Mouse (Mus musculus) heart, postnatal 0 days (tissue): ENCODE results near the gene Mcfd2. TPM values are rescaled to one million over a fixed set of nuclear protein-coding genes. Genes with fewer than 3 reads are reported as not detected.

ENCODE experiments used
- ATAC-seq: fragments of 200-750 bp; cut with Nextera tagmentation; 2 replicates; pipeline ENCODE4 v1.8.0; 2017; ENCODE audit warnings: low read depth, moderate number of reproducible peaks, moderate library complexity; ENCODE audit not compliant: insufficient read depth
- DNase-seq: peaks from one replicate; pipeline ENCODE4 v3.0.0-alpha.2; 2016; ENCODE audit warnings: low spot score
- H3K27ac ChIP-seq: fragments of 300-500 bp; sonication (generic); 2 replicates; pipeline ENCODE4 v1.5.1; 2014; ENCODE audit warnings: low read depth, mild to moderate bottlenecking
- H3K27me3 ChIP-seq: fragments of 300-500 bp; sonication (generic); 2 replicates; pipeline ENCODE4 v1.6.1; 2014; ENCODE audit warnings: low read length, mixed read lengths; ENCODE audit not compliant: control insufficient read depth, insufficient read depth
- H3K36me3 ChIP-seq: fragments of 300-500 bp; sonication (generic); replicated peaks from 2 replicates; pipeline ENCODE4 v1.6.1; 2014; ENCODE audit warnings: low read length, mixed read lengths; ENCODE audit not compliant: control insufficient read depth, insufficient read depth
- H3K4me1 ChIP-seq: fragments of 300-500 bp; sonication (generic); 2 replicates; pipeline ENCODE4 v1.6.1; 2014; ENCODE audit warnings: antibody characterized with exemption; ENCODE audit not compliant: control insufficient read depth, insufficient read depth
- H3K4me2 ChIP-seq: fragments of 300-500 bp; sonication (generic); 2 replicates; pipeline ENCODE4 v1.6.1; 2014; ENCODE audit warnings: low read depth, mild to moderate bottlenecking, low read length, moderate library complexity
- H3K4me3 ChIP-seq: fragments of 300-500 bp; sonication (generic); 2 replicates; pipeline ENCODE4 v1.5.1; 2014; ENCODE audit warnings: low read depth, low read length
- H3K9ac ChIP-seq: fragments of 300-500 bp; sonication (generic); replicated peaks from 2 replicates; pipeline ENCODE4 v1.6.1; 2014; ENCODE audit warnings: low read depth, low read length, mixed read lengths
- H3K9me3 ChIP-seq: fragments of 300-500 bp; sonication (generic); replicated peaks from 2 replicates; pipeline ENCODE4 v1.6.1; 2016; ENCODE audit warnings: low read length; ENCODE audit not compliant: control insufficient read depth
- CTCF ChIP-seq: IDR thresholded peaks from 2 replicates; pipeline ENCODE4 v1.5.1; 2016; ENCODE audit warnings: antibody characterized with exemption, control low read depth, low read depth
- EP300 ChIP-seq: IDR thresholded peaks from 2 replicates; pipeline ENCODE4 v1.6.1; 2016; ENCODE audit warnings: antibody characterized with exemption, low read depth
- WGBS: fragments of 180-500 bp; shearing (Covaris S2); extraction: QIAGEN DNeasy Blood & Tissue Kit; methylation state at CpG from one replicate; pipeline ENCODE4 v1.1.7; 2014; 5-methylcytosine and 5-hydroxymethylcytosine counted together
- polyA plus RNA-seq: library from polyadenylated mRNA; unstranded; fragments of >200 nt; fragmentation: Nextera tagmentation; extraction: Ambion mirVana; gene quantifications from 2 replicates; pipeline ENCODE4 v1.2.1, GENCODE M21; 2015
- total RNA-seq: library from RNA; depleted of rRNA; stranded (reverse); fragments of >200 nt; gene quantifications from 2 replicates; pipeline ENCODE4 v1.2.3, GENCODE M21; 2014; ENCODE audit warnings: low replicate concordance; rRNA removed

Mcfd2 gene
- total and polyA plus RNA-seq, 2 experiments from 2014 or later = 75.1 to 78.3 TPM

DNA sequence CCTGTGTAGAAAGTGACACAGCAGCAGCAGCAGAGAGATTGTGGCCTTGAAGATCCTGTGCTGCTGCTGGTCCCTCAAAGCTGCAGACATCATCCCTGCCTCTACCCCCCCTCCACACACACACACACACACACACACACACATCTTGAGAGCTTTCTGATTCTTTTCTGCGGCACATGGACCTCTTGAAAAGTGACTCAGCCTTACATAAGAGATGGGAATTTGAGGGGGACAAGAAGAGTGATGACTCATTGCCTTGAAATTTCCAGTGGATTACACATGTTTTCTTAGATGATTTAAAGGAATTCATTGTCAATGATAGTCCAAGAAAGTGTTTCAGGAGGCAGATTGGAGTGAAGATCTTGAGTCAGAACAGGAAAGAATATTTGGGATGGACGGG, 58.9 kb downstream of the Mcfd2 start:
- Histone ChIP-seq H3K36me3 (no peaks in the 10 kb centered on the region), H3K9ac (no peak overlapping the region), H3K4me2 (no peak overlapping the region), H3K4me3 (no peak overlapping the region), H3K27me3 (no peaks in the 10 kb centered on the region), H3K4me1 (peaks cover 10% of the 10 kb centered on the region; the same call in 1 of the 2 replicates), H3K27ac (no peak overlapping the region), H3K9me3 (no peaks in the 10 kb centered on the region)
- WGBS = 55% methylated on average over 2 of the region's 2 CpGs
- ATAC-seq = no peak
- DNase-seq = no peak
- TF ChIP-seq EP300 (no peak), CTCF (no peak)

Other genes starting within 250 kb of the Mcfd2 start
- gene Pigf, start 240.5 kb downstream of the Mcfd2 start, total RNA-seq = 5.0 and 10.1 TPM in 2 replicates
- 9.0 and 12.2 TPM in 2 replicates for gene Pigf, start 240.5 kb downstream of the Mcfd2 start, polyA plus RNA-seq
- gene Cript, start 240.4 kb downstream of the Mcfd2 start, total RNA-seq = 34.7 and 40.0 TPM in 2 replicates
- gene Cript, start 240.4 kb downstream of the Mcfd2 start, polyA plus RNA-seq = 116 and 124 TPM in 2 replicates
- gene Socs5, start 158.3 kb downstream of the Mcfd2 start, total RNA-seq = 11.4 and 17.7 TPM in 2 replicates
- 7.3 and 7.9 TPM in 2 replicates for gene Socs5, start 158.3 kb downstream of the Mcfd2 start, polyA plus RNA-seq
- 3.5 and 6.7 TPM in 2 replicates for gene Ttc7, start 17.0 kb upstream of the Mcfd2 start, total RNA-seq
- 2.5 and 2.7 TPM in 2 replicates for gene Ttc7, start 17.0 kb upstream of the Mcfd2 start, polyA plus RNA-seq
- not detected in 2 replicates for gene Stpg4, start 161.8 kb upstream of the Mcfd2 start, total RNA-seq
- not detected in 2 replicates for gene Stpg4, start 161.8 kb upstream of the Mcfd2 start, polyA plus RNA-seq
- 129 and 183 TPM in 2 replicates for gene Calm2, start 181.0 kb upstream of the Mcfd2 start, total RNA-seq
- gene Calm2, start 181.0 kb upstream of the Mcfd2 start, polyA plus RNA-seq = 389 and 428 TPM in 2 replicates